In genomic region chr14:105732221-105733012, GRCm38 (mm10) we compare ENCODE assay signal across 8 mouse cellular contexts.
DNase-seq lines count a peak whose midpoint lies in the region; ATAC-seq lines count a peak whose summit lies in the region.

No protein-coding gene starts in this region.

- H3K9me3 ChIP-seq in hindbrain, embryonic 14.5 days (ENCODE audit: control insufficient read depth, low read length): no peaks in the 10 kb centered on the region

- peak; percentile 92 for ATAC-seq in hindbrain, embryonic 14.5 days (ENCODE audit: low FRiP score)

- H3K4me1 ChIP-seq in hindbrain, embryonic 14.5 days (replicated peaks; ENCODE audit: control insufficient read depth, insufficient read depth, low read length): peaks cover 18% of the 10 kb centered on the region

- peak overlapping the region; percentile 28 for H3K4me3 ChIP-seq in hindbrain, embryonic 14.5 days (replicated peaks; ENCODE audit: low read length)

- DNase-seq in adipocyte (ENCODE audit: low spot score): peak; percentile 92
- DNase-seq in cerebellum, postnatal 14 days: peak; percentile 86 to 88
- peak; percentile 81 to 86 for DNase-seq in frontal cortex, postnatal 36 days (ENCODE audit: low spot score in 2 of 2)
- peak; percentile 75 for DNase-seq in hindbrain, embryonic 14.5 days (ENCODE audit: low spot score)
- DNase-seq in left cerebral cortex, adult 18-20 months (ENCODE audit: low spot score in 2 of 2): peak; percentile 68 to 85
- peak; percentile 85 for DNase-seq in lung, postnatal 36 days
- DNase-seq in retina, postnatal 1 day: peak; percentile 92
- DNase-seq in urinary bladder, postnatal 14 days (ENCODE audit: low spot score): peak; percentile 71

- peak overlapping the region; percentile 79 for H3K27ac ChIP-seq in hindbrain, embryonic 14.5 days

- H3K36me3 ChIP-seq in hindbrain, embryonic 14.5 days (replicated peaks; ENCODE audit: control insufficient read depth, insufficient read depth): no peaks in the 10 kb centered on the region

- H3K27me3 ChIP-seq in hindbrain, embryonic 14.5 days (ENCODE audit: control insufficient read depth, insufficient read depth, low read length): no peaks in the 10 kb centered on the region

- under 1% methylated on average over 13 of the region's 13 CpGs for WGBS in hindbrain, embryonic 14.5 days

- H3K4me2 ChIP-seq in hindbrain, embryonic 14.5 days (replicated peaks): peak overlapping the region; percentile 58

- peak overlapping the region; percentile 48 for H3K9ac ChIP-seq in hindbrain, embryonic 14.5 days

Comparison
In these comparisons a context has a peak if more than half of its experiments do, and no peak if none do; other contexts are left out.
1. Peak in every context shown above with its lines: DNase-seq, ATAC-seq, H3K4me3 ChIP-seq and H3K27ac ChIP-seq.